Mouse (Mus musculus) thymus, adult 2 months (tissue): ENCODE measurements at regions not wholly inside any gene's neighbourhood (a gene's known extent, or its start where the extent isn't known, plus 50 kb on each side); places are given as distances from the start of the nearest gene placed in this dataset.
"Not testable (repeated sequence)": the region's sequence is repeated elsewhere in the genome, so short reads cannot be mapped to it uniquely, and the experiment has no call there.

ENCODE experiments used
- CTCF ChIP-seq: fragments of 200-500 bp; IDR thresholded peaks from 2 replicates; pipeline ENCODE4 v1.5.1; 2012; ENCODE audit warnings: mild to moderate bottlenecking, control low read depth, low read length, moderate library complexity, borderline replicate concordance; ENCODE audit not compliant: control insufficient read depth, poor library complexity, insufficient read depth; ENCODE audit errors: extremely low read depth
- POLR2A ChIP-seq: fragments of 200-500 bp; IDR thresholded peaks from 2 replicates; pipeline ENCODE4 v1.6.1; 2012; ENCODE audit warnings: mild to moderate bottlenecking, low read length, control low read depth, moderate library complexity; ENCODE audit not compliant: control insufficient read depth, poor library complexity, insufficient read depth; ENCODE audit errors: extremely low read depth

DNA sequence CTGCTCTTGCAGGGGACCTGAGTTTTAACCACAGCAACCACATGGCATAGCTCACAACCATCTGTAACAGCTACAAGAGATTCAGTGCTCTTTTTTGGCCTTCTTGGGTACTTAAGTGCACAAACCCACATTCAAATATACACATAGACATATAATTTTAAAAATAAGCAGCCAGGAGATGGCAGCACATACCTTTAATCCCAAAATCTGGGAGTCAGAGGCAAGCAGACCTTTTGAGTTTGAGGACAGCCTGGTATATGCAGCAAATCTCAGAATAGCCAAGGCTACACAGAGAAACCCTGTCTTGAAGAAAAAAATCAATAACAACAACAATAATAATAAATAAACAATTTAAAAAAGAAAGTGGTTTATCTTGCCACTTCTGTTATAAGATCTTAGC, 88.6 kb upstream of the Zfp637 start:
- TF ChIP-seq CTCF, POLR2A: not testable (repeated sequence)
